Mouse (Mus musculus) frontal cortex, adult 2 months (tissue): ENCODE measurements around the gene Gm17728. TPM values are rescaled to one million over a fixed set of nuclear protein-coding genes. Genes with fewer than 3 reads are reported as not detected.
A peak's percentile ranks its signal among the peaks of the same experiment; 100 is the strongest.
"Not testable (repeated sequence)": the region's sequence is repeated elsewhere in the genome, so short reads cannot be mapped to it uniquely, and the experiment has no call there.

Source experiments
- DNase-seq, 2 experiments: peaks; one replicate each; pipeline ENCODE4 v3.0.0; 2022; ENCODE audit warnings: low spot score in 1 of 2; ENCODE audit errors: extremely low spot score in 1 of 2
- polyA plus RNA-seq: library from polyadenylated mRNA; depleted of rRNA; stranded (reverse); fragments of >200 nt; gene quantifications from 2 replicates; pipeline ENCODE4 v1.2.3, GENCODE M21; 2012; rRNA removed

Gene Gm17728
- not detected in 2 replicates for polyA plus RNA-seq

GRCm38 (mm10) chr17:9421760-9422159 is at the start of gene Gm17728:
Gene Gm17728, plus strand, starts transcription at chr17:9422060.
- not testable (repeated sequence) for DNase-seq

DNA sequence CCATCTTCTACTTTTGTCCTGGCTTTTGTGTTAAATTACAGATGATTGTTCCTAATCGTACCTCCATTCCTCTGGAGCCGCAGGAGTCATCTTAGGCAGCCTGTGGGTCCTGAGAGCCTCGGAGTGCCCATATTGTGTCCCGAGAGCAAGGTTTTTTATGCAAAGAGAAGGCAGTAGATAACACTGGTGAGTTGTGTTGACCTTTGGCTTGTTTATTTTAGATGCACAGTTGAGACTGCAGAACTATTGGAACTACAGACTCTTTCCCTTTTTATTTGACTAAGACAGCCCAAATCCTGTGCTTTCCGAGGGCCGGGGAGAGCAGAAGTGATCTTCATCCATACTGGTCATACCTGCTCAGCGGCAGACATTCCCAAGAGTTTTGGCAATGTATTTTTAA is 24.4 kb upstream of the Gm17728 start:
- no peak for DNase-seq

- DNase-seq: peak in 1 of 2 experiments; percentile 19
Measured at GRCm38 (mm10) chr17:9398551-9398950, 23.3 kb upstream of the Gm17728 start.

DNA sequence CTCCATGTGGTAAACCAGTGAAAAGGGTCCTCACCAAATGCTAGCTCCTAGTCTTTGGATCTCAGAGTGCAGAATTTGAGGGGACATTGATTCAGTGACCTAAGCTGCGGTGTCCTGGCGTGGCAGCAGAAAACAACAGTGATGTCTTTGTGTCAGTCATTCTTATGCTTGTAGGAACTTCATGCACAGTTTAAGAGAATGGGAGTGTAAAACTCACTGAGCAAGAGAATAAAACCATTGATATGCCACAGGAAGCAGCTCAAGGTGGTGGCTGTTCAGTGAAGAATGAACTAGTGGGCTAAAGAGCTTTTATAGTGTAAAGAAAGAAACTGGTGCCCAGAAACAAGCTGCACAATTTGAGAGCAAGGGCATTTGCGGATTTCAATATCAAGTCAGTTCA is 17.9 kb upstream of the Gm17728 start:
- DNase-seq: no peak

DNA sequence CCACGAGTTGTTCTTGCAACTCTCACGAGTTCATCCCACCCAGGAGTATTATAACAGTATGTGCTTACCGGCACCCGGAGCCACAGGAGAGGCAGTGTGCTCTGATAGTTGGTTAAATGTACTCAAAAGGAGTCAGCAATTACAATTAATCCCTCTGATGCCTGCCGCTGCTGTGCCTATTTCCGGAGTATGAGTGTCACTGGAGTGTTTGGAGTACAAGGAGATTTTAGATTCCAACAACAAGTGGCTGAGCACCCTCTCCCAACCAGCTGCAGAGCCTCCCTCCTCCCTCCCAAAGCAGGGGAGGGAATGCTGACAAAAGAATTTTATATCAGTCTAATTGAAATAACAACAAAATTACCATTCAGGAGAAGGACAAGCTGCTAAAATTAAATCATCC is 14.2 kb upstream of the Gm17728 start:
- DNase-seq: peak in 1 of 2 experiments; percentile 7

- no peak for DNase-seq
Measured at GRCm38 (mm10) chr17:9419016-9419415, 2.8 kb upstream of the Gm17728 start.

- DNase-seq: peak; percentile 11 to 56
Measured at GRCm38 (mm10) chr17:9428374-9428994, 6.6 kb downstream of the Gm17728 start.

GRCm38 (mm10) chr17:9439997-9440655 is 18.3 kb downstream of the Gm17728 start:
- DNase-seq: no peak

DNA sequence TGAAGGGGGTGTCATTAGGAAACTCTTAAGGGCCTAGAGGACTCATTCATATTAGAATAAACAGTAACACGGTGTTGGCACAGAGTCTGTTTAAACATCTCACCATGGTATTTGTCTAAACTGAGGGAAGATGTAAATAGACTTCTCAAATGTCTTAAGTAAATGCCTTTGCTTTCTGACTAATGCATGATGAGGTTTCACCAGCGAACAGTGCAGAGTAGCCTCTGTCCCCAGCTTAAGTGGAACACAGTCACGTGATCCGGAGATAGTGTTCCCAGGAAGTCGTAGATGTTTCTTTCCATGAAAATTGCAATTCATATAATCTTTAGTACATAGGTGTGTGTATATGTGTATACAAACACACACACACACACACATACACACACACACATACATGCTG is 34.5 kb downstream of the Gm17728 start:
- no peak for DNase-seq

- no peak for DNase-seq
Measured at GRCm38 (mm10) chr17:9460904-9461303, 39.0 kb downstream of the Gm17728 start.

Other genes with a start within 250 kb of the Gm17728 start
- not detected in 2 replicates for gene Pabpc6, start 247.7 kb downstream of the Gm17728 start, polyA plus RNA-seq